Mouse (Mus musculus) MEL (cell line): Measurements from ENCODE around the gene Akain1.

ENCODE experiments used
- CTCF ChIP-seq, 3 experiments: IDR thresholded peaks in 2 of 3; conservative IDR thresholded peaks in 1 of 3; 2 replicates each; pipeline ENCODE4 v1.5.1; 2011 to 2012; ENCODE audit warnings: low read length in 3 of 3, low read depth in 2 of 3, mild to moderate bottlenecking in 2 of 3, improper control_type of control experiment in 1 of 3, inconsistent platforms in 1 of 3, mixed read lengths in 1 of 3, moderate library complexity in 1 of 3; ENCODE audit not compliant: control insufficient read depth in 1 of 3, insufficient read depth in 1 of 3, poor library complexity in 1 of 3, severe bottlenecking in 1 of 3
- GABPA ChIP-seq: IDR thresholded peaks from 2 replicates; pipeline ENCODE4 v1.6.1; 2012; ENCODE audit warnings: low read depth, mild to moderate bottlenecking, inconsistent platforms, low read length, improper control_type of control experiment, moderate library complexity
- GATA1 ChIP-seq: IDR thresholded peaks from 2 replicates; pipeline ENCODE4 v1.6.1; 2011; ENCODE audit warnings: low read depth, low read length, improper control_type of control experiment
- KAT2A ChIP-seq: conservative IDR thresholded peaks from 2 replicates; pipeline ENCODE4 v1.6.1; 2012; ENCODE audit warnings: low read depth, low read length, improper control_type of control experiment, inconsistent platforms
- MAFK ChIP-seq: IDR thresholded peaks from 2 replicates; pipeline ENCODE4 v1.6.1; 2011; ENCODE audit warnings: low read depth, mild to moderate bottlenecking, low read length, improper control_type of control experiment, borderline replicate concordance
- NELFE ChIP-seq: IDR thresholded peaks from 2 replicates; pipeline ENCODE4 v1.6.1; 2011; ENCODE audit warnings: low read depth, low read length, improper control_type of control experiment
- POLR2A ChIP-seq, 2 experiments: IDR thresholded peaks; 2 replicates each; pipeline ENCODE4 v1.6.1; 2011 to 2012; ENCODE audit warnings: low read length in 2 of 2, mild to moderate bottlenecking in 2 of 2, control low read depth in 1 of 2, improper control_type of control experiment in 1 of 2, low read depth in 1 of 2, moderate library complexity in 1 of 2; ENCODE audit not compliant: control insufficient read depth in 1 of 2, insufficient read depth in 1 of 2, poor library complexity in 1 of 2
- POLR2AphosphoS2 ChIP-seq: IDR thresholded peaks from 2 replicates; pipeline ENCODE4 v1.6.1; 2011; ENCODE audit warnings: low read length, improper control_type of control experiment
- SMC3 ChIP-seq: IDR thresholded peaks from 2 replicates; pipeline ENCODE4 v1.6.1; 2011; ENCODE audit warnings: low read depth, low read length, improper control_type of control experiment
- TAL1 ChIP-seq: IDR thresholded peaks from 2 replicates; pipeline ENCODE4 v1.6.1; 2012; ENCODE audit warnings: mild to moderate bottlenecking, inconsistent platforms, low read length, moderate library complexity, mixed read lengths
- TBP ChIP-seq: IDR thresholded peaks from 2 replicates; pipeline ENCODE4 v1.8.0; 2011; ENCODE audit warnings: low read depth, low read length, improper control_type of control experiment
- USF1 ChIP-seq: IDR thresholded peaks from 2 replicates; pipeline ENCODE4 v1.6.1; 2014; ENCODE audit warnings: low read depth, mild to moderate bottlenecking, inconsistent platforms, low read length, improper control_type of control experiment, moderate library complexity
- ZC3H11A ChIP-seq: IDR thresholded peaks from 2 replicates; pipeline ENCODE4 v1.6.1; 2012; ENCODE audit warnings: low read depth, mild to moderate bottlenecking, inconsistent platforms, low read length, improper control_type of control experiment

- TF ChIP-seq NELFE (no peak), USF1 (no peak), GATA1 (no peak), SMC3 (no peak), CTCF (IDR thresholded peaks at IDR 0.05 in 2 of 3, conservative IDR thresholded peaks at IDR 0.05 in 1 of 3; ENCODE audit: control insufficient read depth in 1 of 3, insufficient read depth in 1 of 3, low read depth in 2 of 3, low read length in 3 of 3, poor library complexity in 1 of 3, severe bottlenecking in 1 of 3) (no peak), MAFK (no peak), TBP (no peak), POLR2A (IDR thresholded peaks at IDR 0.05; ENCODE audit: control insufficient read depth in 1 of 2, insufficient read depth in 1 of 2, low read depth in 1 of 2, low read length in 2 of 2, poor library complexity in 1 of 2) (no peak), KAT2A (no peak), TAL1 (no peak), POLR2AphosphoS2 (no peak), ZC3H11A (no peak), GABPA (no peak)
These were observed 38.4 kb downstream of the Akain1 start for GRCm38 (mm10) chr17:69477526-69477925.
